Mouse (Mus musculus) ES-E14 (cell line): ENCODE data around the gene Pakap.

Source experiments
- MAFK ChIP-seq: IDR thresholded peaks from 2 replicates; pipeline ENCODE4 v1.6.1; 2014; ENCODE audit warnings: mild to moderate bottlenecking, low read depth, low read length, inconsistent platforms; ENCODE audit not compliant: insufficient read depth
- ZC3H11A ChIP-seq: IDR thresholded peaks from 2 replicates; pipeline ENCODE4 v1.6.1; 2012; ENCODE audit warnings: low read depth, mild to moderate bottlenecking, inconsistent platforms, low read length, borderline replicate concordance
- ZNF384 ChIP-seq: IDR thresholded peaks from 2 replicates; pipeline ENCODE4 v1.6.1; 2012; ENCODE audit warnings: low read depth, low read length, inconsistent platforms

GRCm38 (mm10) chr4:57883520-57884421 is 315.8 kb downstream of the Pakap start:
- TF ChIP-seq ZC3H11A (no peak), ZNF384 (no peak), MAFK (no peak)
